Mouse (Mus musculus) R1 (cell line): Measurements from ENCODE around the gene Slu7.

Experiments
- DNase-seq: peaks from one replicate; pipeline ENCODE4 v3.0.0-alpha.2; 2018; ENCODE audit warnings: low read depth, low spot score

Slu7 gene

DNA sequence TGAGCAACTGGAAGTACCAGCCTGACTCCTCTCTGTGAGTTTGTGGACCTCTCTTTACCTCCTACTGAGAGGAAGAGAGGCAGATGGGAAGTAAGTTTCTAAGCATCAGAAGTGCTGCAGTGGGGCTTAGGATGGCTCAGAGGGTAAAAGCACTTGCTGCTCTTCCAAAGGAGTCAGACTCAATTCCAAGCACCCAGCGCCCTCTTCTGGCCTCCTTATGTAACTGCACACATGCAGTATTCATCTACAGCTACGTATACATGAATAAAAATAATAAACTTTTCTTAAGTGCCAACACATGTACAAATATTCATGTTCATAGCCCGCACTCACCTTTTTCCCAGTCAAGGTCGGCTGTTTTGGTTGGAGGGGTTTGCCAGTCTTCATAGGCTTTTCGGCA, 9.2 kb upstream of the Slu7 start:
- DNase-seq = peak; percentile 60

DNA sequence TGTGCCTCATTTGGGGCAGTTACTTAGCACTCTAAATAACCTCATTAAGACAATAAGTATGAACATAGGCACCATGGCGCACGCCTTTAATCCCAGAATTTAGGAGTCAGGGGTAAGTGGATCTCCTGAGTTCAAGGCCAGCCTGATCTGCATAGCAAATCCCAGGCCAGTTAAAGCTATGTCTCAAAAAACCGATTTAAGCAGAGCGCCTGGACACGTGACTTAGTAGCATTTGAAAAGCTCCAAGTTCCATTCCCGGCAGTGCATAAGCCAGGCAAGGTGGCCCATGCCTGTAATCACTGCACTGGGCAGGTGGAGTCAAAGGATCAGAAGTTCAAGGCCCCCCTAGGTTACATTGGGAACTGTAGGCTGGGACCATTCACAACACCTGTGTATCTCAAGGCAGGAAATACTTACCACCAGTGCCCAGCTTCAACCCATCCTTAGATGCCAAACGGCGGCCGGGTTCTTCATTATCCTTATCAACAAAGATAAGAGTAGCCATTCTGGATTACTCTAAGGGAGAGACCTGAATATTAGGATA, 8.3 kb upstream of the Slu7 start:
- peak; percentile 44 for DNase-seq

DNA sequence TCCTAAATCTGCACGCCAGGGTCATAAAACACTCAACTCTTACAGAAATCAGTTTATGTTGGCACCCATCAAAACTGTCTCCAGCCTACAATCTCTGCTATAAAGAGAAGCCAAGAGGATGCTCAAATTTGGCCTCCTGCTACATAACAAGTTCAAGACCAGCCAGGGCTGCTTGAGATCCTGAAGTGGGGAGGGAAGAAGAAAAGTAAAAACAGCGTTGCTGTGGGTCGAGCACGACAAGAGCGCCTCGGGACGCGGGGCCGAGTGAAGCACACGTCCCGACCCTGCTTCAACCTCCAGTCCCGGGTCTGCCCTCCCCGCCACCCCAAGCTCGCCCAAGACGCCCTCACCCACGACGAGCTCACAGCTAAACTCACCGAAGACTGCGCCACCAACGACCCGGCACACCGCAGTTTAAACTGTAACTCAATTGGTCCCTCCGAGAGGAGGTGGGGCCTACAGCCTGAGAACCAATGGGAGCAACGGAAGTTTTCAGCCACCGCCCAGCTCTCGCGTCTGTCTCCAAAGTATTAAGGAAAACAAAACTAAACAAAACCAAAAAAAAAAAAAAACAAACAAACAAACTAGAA, 7.6 kb upstream of the Slu7 start, which contains the start of gene Pttg1:
Gene Pttg1 (minus strand): TSS at position 428 of the 590 bp plus-strand sequence.
- DNase-seq = peak; percentile 91

DNA sequence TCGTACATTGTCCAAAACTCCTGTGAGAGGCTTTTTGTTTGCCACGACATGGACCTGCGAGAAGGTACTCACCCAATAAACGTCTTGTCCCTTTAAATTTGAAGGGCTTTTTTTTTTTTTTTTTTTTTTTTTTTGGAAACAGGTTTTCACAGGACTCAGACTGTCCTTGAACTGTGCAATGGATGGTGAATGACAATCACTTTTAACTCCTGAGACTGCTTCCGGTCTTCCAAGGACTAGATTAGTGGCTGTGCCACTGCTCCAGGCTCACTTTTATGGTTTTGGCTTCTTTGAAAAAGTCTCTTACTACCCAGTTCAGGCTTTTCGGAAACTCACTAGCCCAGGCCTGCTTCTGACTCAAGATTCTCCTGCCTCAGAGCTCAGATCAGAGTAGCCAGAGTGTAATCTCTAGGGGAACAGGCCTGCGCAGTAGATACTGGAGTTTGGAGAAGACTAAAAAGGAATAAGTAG, 7.1 kb upstream of the Slu7 start:
- DNase-seq = peak; percentile 71

DNA sequence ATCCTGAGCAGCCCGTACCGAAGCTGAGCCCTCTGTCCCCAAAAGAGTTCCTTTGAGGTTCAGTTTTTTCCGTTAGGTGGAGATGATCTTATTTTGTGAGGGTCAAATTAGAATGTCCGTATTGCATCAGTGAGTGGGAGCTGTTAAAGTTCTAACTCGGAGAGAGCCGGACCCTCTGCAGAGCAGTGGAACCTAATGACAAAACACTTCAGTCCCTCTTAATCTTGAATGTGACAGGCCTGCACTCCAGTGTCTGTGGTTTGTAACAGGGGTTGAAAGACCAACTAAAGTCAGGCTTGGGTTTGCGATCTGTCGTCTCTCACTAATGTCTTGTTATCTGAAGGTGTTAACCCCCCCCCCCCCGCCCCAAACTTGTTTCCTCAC, 472 bp downstream of the Slu7 start:
- DNase-seq = no peak

DNA sequence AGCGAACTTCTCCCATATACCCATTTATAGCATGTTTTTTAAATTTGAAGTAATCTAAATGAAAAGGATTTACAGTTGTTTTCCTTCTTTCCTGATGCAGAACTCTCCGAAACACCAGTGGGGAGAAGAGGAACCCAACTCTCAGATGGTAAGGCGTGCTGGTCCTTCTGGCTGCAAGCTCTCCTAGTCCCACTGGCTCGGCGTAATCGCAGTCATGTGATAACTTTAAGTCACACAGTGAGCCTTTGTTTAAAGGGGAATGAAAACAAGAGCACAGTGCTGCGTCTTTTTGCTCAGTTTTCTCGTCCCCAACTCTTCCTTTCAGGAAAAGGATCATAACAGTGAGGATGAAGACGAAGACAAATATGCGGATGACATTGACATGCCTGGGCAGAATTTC, 7.6 kb downstream of the Slu7 start:
- DNase-seq = no peak

DNA sequence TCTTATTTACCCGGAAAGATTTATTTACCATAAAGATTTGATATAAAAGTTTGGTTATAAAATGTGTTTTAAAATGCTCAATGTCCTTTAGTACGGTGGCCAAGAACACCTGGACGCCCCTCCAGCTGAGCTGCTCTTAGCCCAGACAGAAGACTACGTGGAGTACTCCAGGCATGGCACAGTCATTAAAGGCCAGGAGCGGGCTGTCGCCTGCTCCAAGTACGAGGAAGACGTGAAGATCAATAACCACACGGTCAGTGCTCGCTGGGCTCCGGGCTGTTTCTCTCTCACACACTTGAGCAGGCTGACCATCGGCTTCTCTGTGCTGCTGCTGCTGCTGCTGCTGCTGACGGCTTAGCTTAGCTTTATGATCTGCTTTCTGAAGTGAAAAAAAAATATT, 9.6 kb downstream of the Slu7 start:
- DNase-seq = no peak

DNA sequence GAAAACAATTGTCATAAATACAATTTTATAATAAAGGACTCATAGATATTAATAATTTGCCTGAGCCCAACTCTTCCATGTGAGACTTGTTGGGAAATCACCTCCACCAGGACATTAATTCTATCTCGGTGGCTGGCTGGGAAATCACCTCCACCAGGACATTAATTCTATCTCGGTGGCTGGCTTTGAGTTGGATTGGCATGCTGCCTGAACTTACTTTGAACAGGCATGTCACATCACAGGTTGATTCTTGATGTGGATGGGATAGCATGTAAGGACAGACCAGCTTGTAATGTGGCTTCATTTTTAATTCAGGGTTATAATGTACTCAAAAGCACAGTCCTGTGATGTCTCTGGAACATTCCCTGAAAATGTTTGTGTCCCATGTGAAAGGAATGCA, 16.4 kb downstream of the Slu7 start:
- no peak for DNase-seq

DNA sequence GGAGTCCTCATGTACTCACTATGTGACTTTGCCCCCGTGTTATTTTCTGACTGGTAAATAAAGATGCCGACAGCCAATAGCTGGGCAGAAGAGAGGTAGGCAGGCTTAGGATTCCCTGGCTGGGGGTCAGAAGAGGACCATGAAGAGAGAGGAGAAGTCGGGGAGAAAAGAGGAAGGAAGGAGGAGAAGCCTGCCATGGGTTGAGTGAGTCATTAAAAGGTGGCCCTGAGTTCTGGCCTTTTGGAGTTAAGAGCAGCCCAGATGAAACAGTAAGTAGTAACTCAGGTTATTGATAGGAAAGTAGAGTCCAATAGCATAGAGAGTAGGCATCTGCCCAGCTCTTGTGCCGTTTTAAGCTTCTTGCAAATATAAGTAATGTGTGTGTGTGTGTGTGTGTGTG, 17.8 kb downstream of the Slu7 start:
- DNase-seq = no peak

DNA sequence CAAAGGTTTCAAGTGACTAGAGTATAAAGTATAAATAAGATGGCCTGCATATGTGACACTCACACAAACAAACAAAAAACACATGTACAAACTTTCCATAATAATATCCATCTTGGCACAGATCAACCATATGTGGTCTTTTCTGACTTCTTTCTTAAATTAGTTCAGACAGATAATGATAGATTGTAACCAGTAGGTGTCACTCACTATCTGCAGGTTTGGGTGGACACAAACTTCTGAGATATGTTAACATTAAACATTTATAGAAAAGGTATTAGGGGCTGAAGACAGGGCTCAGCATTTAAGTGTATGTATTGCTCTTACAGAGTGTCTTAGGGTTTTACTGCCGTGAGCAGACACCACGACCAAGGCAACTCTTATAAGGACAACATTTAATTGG, 18.7 kb downstream of the Slu7 start:
- no peak for DNase-seq

DNA sequence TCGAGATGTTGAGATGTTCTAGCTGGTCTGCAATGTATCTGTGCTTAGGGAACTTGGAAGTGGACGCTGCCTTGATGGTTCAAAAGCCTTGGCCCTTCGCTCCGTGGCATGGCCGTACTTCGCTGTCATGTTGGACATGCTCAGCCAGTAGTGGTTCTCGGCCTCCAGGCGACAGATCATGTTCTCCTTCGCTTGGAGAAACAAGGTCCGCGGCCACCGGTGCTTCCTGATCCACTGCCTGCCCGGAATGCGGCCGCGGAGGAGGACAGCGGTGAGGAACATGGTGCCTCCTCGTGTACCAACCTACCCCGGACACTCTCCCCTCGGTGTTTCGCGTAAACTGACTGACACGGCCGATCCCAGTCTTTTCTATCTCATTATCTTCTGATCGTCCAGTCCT, 29.7 kb downstream of the Slu7 start:
- DNase-seq = no peak

DNA sequence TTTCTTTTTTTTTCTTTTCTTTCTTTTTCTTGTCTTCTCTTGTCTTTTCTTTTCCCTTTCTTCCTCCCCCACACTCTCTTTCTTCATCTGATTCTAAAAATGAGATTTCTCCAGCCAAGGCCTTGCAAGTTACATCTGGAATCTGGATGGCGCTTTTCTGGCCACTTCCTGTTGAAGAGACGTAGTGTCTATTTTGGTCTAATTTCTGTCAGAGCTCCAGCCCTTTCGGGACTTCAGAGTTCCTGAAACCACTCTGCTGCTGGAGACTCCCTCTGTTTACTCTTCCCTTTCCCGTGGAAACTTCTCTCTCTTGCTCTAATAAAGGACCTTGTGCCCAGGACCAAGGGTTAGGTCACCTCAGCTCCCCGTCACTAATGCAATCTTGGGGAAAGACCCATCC, 36.6 kb downstream of the Slu7 start:
- no peak for DNase-seq

DNA sequence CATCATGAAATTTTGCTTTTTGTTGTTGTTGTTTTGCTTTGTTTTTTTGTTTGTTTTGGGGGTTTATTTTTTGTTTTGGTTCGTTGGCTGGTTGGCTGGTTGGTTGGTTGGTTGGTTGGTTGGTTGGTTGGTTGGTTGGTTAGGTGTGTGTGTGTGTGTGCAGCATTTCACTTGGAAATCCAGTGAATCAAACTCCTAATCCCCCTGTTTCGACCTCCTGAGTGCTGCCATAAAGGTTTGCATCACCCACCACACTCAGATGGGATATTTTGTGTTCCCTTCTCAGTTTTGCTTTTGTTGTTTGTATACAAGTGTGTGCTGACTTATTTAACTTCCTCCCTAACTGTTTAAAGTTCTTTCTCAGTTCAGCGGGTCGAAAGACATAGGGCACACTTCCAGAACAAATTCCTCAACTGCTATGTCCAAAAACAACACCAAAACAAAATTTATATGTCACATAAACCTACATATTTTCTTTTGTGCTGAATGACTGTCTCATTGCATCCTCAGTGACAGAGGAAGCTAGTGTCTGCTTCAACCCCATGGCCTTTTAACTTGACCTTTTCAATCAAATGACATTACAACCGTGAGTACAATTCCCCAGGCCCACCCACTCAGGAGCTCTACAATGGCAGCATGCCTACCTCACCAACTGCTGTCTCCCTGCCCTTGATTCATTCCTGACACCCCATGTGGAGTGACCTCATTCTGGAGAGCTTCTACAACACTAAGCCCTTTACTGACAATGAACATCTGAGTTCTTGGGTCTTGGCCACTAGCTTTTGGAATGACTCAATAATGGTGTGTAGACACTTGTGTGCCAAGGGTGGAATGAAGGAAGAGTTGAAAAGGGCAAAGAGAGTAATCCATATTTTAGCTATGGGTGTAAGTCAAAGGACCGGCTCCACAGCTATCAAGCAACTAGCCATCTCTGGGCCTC, 37.6 kb downstream of the Slu7 start:
- no peak for DNase-seq

DNA sequence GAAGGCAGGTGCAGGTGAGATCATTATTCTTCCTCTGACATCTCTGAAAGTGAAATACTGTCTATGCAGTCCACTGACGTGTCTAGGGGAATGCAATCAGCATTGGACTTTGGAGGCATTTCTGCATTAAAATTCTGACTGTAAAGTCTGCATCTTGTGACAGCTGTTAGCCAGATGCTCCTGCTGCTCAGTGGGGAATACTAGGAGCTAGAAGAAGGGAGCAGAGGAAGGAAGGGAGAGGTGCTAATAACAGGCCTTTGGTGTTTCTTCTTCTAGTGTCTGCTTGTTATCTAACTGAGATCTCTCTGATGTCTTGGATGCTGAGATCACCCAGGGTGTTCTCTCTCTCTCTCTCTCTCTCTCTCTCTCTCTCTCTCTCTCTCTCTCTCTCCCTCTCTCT, 39.6 kb downstream of the Slu7 start:
- DNase-seq = no peak

DNA sequence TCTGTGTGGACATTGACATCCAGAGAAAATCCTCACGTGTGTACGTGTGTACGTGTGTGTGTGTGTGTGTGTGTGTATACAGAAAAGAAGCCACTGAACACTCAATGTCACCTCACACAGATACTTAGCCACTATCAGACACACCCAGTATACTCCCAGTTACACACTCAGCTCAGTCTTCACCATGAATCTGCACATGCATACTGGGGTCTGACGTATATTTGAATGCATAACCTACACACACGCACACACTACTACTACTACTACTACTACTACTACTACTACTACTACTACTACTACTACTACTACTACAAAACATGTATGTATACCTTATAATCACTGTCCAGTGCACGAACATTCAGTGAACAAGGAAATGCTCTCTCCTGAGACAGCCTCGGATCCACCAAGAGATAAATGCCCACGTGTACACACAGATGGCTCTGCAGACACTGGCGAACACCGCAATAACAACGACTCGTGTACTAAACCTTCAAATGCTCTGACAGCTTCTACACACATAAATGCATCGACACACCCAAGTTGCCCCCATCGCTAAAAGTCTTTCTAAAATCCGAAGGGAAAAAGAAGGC, 40.2 kb downstream of the Slu7 start:
- DNase-seq = no peak

DNA sequence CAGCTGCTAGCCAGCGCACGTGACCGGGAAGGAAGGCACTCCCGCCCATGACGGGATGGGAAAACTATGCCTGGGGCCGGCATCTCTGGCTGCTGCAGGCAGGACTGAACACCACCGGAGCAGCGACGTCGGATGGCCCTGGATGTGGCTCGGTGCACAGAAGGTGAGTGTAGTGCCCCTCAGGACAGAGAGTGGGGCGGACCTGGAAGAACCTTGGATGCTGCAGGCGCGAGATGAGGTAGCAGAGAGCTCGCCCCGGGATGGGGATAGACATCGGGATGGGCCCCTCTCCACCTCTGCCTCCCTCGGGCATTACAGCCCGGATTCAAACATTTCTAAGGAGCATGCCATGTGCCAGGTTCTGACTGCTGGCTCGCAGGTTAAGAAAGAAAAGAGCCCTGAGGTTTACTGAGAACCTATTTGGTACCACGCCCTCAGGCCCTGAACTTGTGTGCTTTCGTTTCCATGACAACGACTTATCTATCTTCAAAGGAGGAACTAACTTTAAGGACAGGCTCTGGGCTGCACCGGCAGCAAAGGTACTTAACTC, 40.8 kb downstream of the Slu7 start, which contains the start of gene C1qtnf2:
Gene C1qtnf2 (plus strand): TSS at position 52 of the 550 bp plus-strand sequence.
- DNase-seq = peak; percentile 79

DNA sequence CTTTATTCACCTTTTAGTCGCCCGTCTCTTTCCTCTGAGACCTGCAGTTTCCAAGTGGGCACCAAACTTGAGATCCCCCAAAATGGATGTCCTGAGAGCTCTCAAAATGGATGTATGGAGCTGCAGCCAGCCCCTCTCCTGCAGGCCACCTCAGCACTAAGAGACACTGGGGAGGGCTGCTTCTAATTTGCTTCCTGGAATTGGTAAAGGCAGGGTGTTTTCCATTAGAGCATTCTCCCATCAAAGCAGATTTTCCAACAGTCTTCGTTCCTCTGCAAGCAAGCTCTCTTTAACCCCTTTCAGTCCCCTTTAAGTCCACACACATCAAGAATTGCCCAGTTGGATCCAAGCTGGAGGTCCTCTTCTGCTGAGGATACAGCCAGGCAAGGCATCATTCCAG, 45.8 kb downstream of the Slu7 start:
- no peak for DNase-seq

DNA sequence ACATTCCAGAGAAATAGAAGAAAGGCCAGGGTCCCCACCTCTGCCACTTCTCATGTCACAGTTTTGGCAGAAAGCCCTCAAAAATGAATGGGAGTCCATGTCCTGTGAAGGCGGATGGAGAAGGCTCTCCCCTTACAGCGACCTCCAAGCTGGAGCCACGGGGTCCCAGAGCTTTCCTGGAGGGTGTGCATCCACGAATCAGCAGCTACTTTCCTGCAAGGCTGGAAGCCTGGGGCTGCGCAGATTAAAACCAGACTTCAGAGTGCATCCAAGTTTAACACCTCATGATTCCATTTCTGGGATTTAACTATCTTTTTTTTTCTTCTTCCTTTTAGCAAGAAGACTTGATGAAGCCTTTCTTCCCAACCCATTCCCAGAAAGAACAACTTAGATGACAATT, 47.0 kb downstream of the Slu7 start:
- DNase-seq = no peak

DNA sequence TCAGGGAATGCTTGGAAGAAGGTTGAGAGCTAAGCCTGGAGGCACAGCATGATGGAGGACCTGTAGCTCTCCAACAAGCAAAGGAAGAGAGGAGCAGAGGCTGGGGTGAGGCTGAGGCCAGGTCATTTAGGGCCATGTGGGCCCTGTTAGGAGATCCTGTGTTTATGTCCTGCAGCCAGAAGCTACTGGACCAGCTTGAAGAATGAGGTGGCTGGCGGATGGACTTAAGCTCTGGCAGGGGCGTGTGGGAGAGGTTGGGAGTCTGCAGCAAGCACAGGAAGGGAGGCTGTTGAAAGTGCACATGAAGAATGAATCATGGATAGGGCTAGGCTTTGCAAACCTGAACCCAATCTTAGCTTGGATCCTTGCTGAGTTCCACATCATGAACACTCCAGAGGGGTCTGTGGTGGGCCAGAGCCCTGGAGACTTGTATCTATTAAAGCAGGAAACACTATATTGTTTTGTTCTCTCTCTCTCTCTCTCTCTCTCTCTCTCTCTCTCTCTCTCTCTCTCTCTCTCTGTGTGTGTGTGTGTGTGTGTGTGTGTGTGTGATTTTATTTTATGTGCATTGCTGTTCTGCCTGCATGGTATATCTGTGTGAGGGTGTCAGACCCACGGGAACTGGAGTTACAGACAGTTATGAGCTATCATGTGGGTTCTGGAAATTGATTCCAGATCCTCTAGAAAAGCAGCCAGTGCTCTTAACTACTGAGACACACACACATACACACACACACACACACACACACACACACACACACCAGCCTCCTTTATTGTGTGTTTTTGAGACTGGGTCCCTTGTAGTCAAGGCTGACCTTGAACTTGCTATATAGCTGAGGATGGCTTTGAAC, 48.4 kb downstream of the Slu7 start:
- no peak for DNase-seq

DNA sequence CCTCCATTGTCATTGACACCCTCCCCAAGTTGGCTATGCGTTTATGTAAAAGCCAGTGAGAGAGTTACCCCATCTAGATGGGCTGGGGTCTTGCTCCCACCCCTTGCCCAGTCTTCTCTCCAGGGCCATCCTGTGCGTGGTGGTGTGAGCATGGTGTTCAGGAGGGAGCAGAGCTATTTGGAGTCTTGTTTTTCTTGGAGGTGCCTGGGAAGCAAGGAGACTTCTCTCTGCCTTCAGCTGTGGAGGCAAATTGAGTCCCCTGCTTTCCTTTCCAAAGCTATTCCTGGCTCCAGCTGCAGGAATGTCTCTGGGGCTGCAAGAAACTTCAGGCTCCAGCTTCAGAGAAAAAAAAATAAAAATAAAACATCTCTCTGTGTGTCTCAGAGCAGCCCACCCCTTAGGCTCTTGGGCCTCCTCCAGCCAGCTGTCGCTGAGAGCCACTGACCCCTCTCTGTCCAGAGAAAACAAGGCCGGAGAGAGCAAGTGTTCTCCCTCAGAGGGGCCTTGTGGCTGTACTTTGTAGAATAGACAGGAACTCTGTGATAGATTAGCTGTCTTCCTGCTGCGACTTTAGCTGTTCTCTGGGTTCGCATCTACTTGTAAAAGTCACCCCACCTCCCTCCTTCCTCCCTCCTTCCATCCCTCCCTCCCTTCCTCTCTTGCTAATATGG, 49.7 kb downstream of the Slu7 start:
- no peak for DNase-seq

DNA sequence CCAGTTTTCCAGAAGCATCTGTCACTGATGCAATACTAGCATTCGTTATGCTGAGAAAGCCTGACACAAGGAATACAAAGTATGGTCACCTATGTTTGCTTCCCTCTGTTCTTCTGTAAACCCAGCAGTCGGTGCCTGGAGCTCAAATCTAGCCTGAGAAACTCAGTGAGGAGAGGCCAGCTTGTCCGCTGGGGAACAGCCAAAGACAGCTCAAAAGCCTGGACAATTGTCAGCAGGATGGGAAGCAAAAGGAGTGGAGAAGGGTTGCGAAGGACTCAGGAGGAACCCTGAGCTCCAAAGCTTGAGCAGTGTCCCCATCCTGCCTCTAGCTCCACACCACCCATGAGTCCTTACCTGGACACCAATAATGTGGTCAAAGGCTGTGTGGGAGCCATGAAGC, 50.5 kb downstream of the Slu7 start:
- DNase-seq = no peak
